15 mouse cellular contexts compared by ENCODE assay signal in genomic region chr6:92468892-92469291, GRCm38 (mm10).
DNase-seq lines count a peak whose midpoint lies in the region; ATAC-seq lines count a peak whose summit lies in the region.
"Had no signal": no experiment of that assay in that cellular context is flagged by ENCODE, and none has a peak within 500 bp of the region (broad histone marks: within the 10 kb centered on the region; RNA-seq: fewer than 3 reads in every experiment).

No protein-coding gene starts in this region.

- 81% methylated on average over 4 of the region's 4 CpGs for WGBS in kidney, embryonic 14.5 days
- WGBS in neural tube, embryonic 15.5 days, result 79% methylated on average over 4 of the region's 4 CpGs

- no peaks in the 10 kb centered on the region for H3K27me3 ChIP-seq in kidney, embryonic 14.5 days (ENCODE audit: control insufficient read depth, insufficient read depth, low read length)
- H3K27me3 ChIP-seq in neural tube, embryonic 15.5 days (replicated peaks), result no peaks in the 10 kb centered on the region
- H3K27me3 ChIP-seq: CH12.LX; embryonic facial prominence, embryonic 12.5 days had no signal

- peaks cover 20% of the 10 kb centered on the region; the same call in 1 of the 2 replicates for H3K4me1 ChIP-seq in kidney, embryonic 14.5 days (ENCODE audit: control insufficient read depth, insufficient read depth, low read length)
- peaks cover 65% of the 10 kb centered on the region for H3K4me1 ChIP-seq in neural tube, embryonic 15.5 days

- H3K9ac ChIP-seq in kidney, embryonic 14.5 days (ENCODE audit: low read depth, low read length), result no peak overlapping the region
- H3K9ac ChIP-seq in neural tube, embryonic 15.5 days (replicated peaks), result no peak overlapping the region
- H3K9ac ChIP-seq: embryonic facial prominence, embryonic 12.5 days had no signal

- no peak for ATAC-seq in kidney, embryonic 14.5 days (ENCODE audit: low FRiP score, low TSS enrichment)
- no peak for ATAC-seq in neural tube, embryonic 15.5 days (ENCODE audit: low FRiP score)
- peak; percentile 25 to 53; a peak in 3 of 4 replicates for ATAC-seq in hematopoietic stem cell, adult 5-6 weeks (replicated peaks in 1 of 2; ENCODE audit: insufficient read depth in 1 of 2, low FRiP score in 2 of 2, low TSS enrichment in 1 of 2, low read depth in 1 of 2, poor library complexity in 2 of 2, severe bottlenecking in 2 of 2)
- ATAC-seq in cerebellum, adult (ENCODE audit: insufficient number of reproducible peaks, low FRiP score, low TSS enrichment), result no peak

- H3K27ac ChIP-seq in kidney, embryonic 14.5 days (ENCODE audit: low read depth, low read length), result peak overlapping the region; percentile 42; the same call in 1 of the 2 replicates
- H3K27ac ChIP-seq in neural tube, embryonic 15.5 days (replicated peaks), result peak overlapping the region; percentile 54; the same call in 1 of the 2 replicates
- H3K27ac ChIP-seq: embryonic facial prominence, embryonic 12.5 days had no signal

- no peak overlapping the region for H3K4me2 ChIP-seq in kidney, embryonic 14.5 days (replicated peaks; ENCODE audit: low read depth, low read length)
- no peak overlapping the region for H3K4me2 ChIP-seq in neural tube, embryonic 15.5 days
- H3K4me2 ChIP-seq: embryonic facial prominence, embryonic 12.5 days had no signal

- H3K9me3 ChIP-seq in kidney, embryonic 14.5 days (ENCODE audit: control insufficient read depth, low read length), result no peaks in the 10 kb centered on the region
- no peaks in the 10 kb centered on the region for H3K9me3 ChIP-seq in neural tube, embryonic 15.5 days (replicated peaks)
- H3K9me3 ChIP-seq: embryonic facial prominence, embryonic 12.5 days had no signal

- DNase-seq in kidney, adult 9 months, result no peak
- no peak for DNase-seq in neural tube, embryonic 10.5 days (ENCODE audit: extremely low spot score, low spot score)
- no peak for DNase-seq in right cerebral cortex, postnatal 25 days
- DNase-seq in left cerebral cortex, adult 18-20 months (ENCODE audit: low spot score in 2 of 2), result no peak
- DNase-seq: adrenal gland, postnatal 36 days; cerebellum, adult 2 months; layer of hippocampus, postnatal 36 days; thymus, adult 18-20 months had no signal

- H3K36me3 ChIP-seq in kidney, embryonic 14.5 days (ENCODE audit: control insufficient read depth, insufficient read depth, low read length), result no peaks in the 10 kb centered on the region
- no peaks in the 10 kb centered on the region for H3K36me3 ChIP-seq in neural tube, embryonic 15.5 days
- H3K36me3 ChIP-seq: embryonic facial prominence, embryonic 12.5 days had no signal

- H3K4me3 ChIP-seq in kidney, embryonic 14.5 days (ENCODE audit: low read length), result no peak overlapping the region
- H3K4me3 ChIP-seq in neural tube, embryonic 15.5 days (replicated peaks), result no peak overlapping the region
- H3K4me3 ChIP-seq: embryonic facial prominence, embryonic 12.5 days; myocyte had no signal

Comparison
In these comparisons a context has a peak if more than half of its experiments do, and no peak if none do; other contexts are left out.
1. ATAC-seq: peak in hematopoietic stem cell, adult 5-6 weeks (2 of 2); none in kidney, embryonic 14.5 days (single experiment), neural tube, embryonic 15.5 days (single experiment) and cerebellum, adult (single experiment).